Mouse (Mus musculus): ENCODE data around the gene Tpp1.

Gene Tpp1

DNA sequence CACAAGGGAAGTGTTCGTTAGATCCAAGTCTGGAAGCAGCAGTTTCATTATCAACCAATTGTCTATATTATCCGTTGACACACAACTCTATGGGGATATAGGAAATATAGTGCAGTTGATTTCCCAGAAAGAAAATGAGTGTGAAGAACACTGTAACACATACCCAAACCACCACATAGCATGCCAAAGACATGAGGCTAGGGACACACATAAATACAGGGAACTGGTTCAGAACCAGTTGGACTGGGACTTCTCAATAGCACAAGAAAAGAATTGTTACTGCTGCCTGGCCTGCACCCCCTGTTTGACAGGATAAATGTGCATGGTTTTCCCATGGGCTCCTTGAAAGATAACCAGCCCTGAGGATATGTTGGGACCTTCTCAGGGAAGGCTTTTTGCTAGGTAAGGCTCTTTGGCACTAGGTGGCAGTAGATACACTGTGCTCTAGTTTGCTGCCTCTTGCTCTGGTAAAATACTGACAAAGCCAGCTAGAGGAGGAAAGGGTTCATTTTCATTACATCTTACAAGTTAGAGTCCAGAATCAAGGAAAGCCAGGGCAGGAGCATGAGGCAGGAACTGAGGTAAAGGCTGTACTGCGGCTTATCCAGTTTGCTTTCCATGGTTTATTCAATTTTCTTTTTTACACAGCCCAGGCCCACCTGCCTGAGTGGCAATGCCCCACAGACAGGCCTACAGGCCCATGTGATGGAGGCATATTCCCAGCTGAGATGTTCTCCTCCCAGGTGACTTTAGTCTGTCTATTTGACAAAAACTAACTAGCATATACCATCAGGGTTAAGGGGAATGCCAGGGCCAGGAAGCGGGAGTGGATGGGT, 25.7 kb downstream of the Tpp1 start:
- DNase-seq: peak; percentile 57

DNA sequence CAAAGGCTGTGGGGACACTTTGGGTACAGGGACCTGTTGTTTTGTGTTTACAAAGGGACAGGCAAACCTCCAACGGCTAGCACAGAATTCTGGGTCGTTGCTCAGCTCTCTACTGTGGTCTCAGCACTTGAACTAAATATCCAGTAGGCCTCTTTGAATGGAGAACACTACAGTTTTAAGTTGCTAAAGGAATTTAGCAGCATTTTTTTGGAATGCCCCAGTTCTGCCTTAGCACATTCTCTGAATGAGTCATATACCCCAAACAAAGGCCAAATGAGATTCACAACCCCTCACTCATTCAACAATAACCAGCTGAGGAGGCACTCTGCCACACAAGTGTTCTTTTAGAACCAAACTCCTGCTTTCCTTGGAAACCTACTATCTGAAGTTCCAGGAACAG, 30.1 kb downstream of the Tpp1 start:
- no peak for DNase-seq

DNA sequence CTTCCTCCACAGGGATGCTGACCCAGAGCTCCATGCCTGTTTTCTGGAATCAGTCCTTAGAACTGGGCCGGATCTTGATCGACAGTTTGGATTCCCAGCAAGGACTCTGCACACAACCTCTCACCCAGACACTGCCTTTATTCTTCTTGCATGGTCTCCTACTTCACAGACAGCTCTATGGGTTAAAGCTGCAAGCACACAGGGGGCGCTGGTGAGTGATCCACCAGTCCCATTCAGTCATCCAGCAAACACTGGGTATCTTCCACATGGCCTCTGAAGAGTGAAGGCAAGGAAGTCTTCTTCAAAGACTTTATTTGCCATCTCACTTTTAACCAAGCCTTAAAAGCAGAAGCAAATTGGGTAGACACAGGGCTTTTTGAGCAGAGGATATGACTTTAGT, 36.7 kb downstream of the Tpp1 start:
- peak; percentile 17 for DNase-seq

DNA sequence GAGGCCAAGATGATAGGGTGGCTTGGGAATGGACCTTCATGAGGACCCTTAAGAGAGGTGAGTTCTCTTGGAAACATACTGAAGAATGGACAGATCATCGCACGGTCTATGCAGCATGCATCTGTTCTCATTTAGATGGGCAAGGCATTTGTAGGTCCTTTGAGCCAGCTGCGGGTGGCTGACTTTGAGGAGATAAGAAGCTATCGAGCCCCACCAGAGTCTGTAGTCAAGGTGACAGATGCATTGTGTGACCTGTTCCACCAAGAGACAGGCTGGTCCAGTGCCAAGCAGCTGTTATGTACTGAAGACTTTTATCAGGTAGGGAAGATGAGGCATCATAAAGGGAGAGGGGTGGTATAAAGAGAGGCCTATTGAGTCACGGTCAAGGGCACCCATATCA, 43.3 kb downstream of the Tpp1 start:
- no peak for DNase-seq

DNA sequence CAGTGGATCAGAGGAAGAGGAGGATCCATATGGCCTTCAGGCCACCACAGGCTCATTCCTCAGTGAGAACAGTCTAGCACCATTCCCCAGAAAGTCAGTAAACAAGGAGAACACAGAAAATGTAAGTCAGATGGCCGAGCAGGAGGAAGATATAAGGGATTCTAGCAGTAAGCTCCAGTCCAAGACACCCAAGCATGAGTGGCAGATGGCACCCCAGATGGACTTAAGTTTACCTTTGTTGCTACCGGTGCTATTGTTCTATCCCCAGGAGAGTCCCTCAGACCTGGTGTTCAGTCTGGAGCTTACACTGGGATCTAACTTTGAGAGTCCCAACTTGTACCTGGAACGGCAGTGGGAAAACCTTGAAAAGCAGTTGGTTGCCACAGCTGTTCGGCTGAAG, 48.2 kb downstream of the Tpp1 start:
- DNase-seq: no peak

DNA sequence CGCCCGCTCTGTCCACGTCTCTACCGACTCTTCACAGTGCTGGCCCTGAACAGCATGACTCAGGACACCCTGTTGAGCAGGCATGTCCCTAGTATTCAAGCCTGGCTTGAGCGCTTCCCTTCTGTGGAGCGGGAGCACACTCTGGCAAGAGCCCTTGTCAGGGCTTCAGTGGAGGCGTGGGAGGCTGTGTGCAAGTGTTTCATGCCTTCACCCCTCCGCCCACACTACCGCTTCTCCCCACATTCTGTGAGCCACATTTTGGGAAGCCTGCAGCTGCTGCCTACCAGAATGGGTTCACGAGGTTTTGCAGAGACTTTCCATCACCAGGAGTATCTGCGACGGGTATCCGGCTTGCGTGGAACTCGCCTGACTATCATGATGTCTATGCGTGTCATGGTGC, 48.9 kb downstream of the Tpp1 start:
- no peak for DNase-seq

Measured in thymus, postnatal 14 days (tissue).